Mouse (Mus musculus) lung, embryonic 16.5 days (tissue): ENCODE measurements around the gene Hectd2. TPM values are rescaled to one million over a fixed set of nuclear protein-coding genes. Genes with fewer than 3 reads are reported as not detected.
A peak's percentile ranks its signal among the peaks of the same experiment; 100 is the strongest.

ENCODE experiments used
- ATAC-seq: fragments of 200-750 bp; cut with Nextera tagmentation; 2 replicates; pipeline ENCODE4 v1.8.0; 2017; ENCODE audit warnings: low read depth, mild to moderate bottlenecking, moderate library complexity
- H3K27ac ChIP-seq: fragments of 300-500 bp; sonication (generic); 2 replicates; pipeline ENCODE4 v1.5.1; 2014; ENCODE audit warnings: mild to moderate bottlenecking, control low read depth, low read length
- H3K27me3 ChIP-seq: fragments of 300-500 bp; sonication (generic); 2 replicates; pipeline ENCODE4 v1.6.1; 2014; ENCODE audit warnings: low read depth, low read length, mixed read lengths; ENCODE audit not compliant: control insufficient read depth, insufficient read depth
- H3K36me3 ChIP-seq: fragments of 300-500 bp; sonication (generic); 2 replicates; pipeline ENCODE4 v1.6.1; 2014; ENCODE audit warnings: low read length; ENCODE audit not compliant: control insufficient read depth, insufficient read depth
- H3K4me1 ChIP-seq: fragments of 300-500 bp; sonication (generic); replicated peaks from 2 replicates; pipeline ENCODE4 v1.6.1; 2014; ENCODE audit warnings: low read length, mixed read lengths; ENCODE audit not compliant: control insufficient read depth, insufficient read depth
- H3K4me2 ChIP-seq: fragments of 300-500 bp; sonication (generic); 2 replicates; pipeline ENCODE4 v1.6.1; 2014; ENCODE audit warnings: low read depth, low read length, control low read depth
- H3K4me3 ChIP-seq: fragments of 300-500 bp; sonication (generic); 2 replicates; pipeline ENCODE4 v1.5.1; 2014; ENCODE audit warnings: mild to moderate bottlenecking, low read length, control low read depth
- H3K9ac ChIP-seq: fragments of 300-500 bp; sonication (generic); 2 replicates; pipeline ENCODE4 v1.6.1; 2014; ENCODE audit warnings: low read length, control low read depth
- H3K9me3 ChIP-seq: fragments of 300-500 bp; sonication (generic); 2 replicates; pipeline ENCODE4 v1.6.1; 2016; ENCODE audit warnings: low read length; ENCODE audit not compliant: control insufficient read depth
- WGBS: fragments of 180-500 bp; shearing (Covaris S2); extraction: QIAGEN DNeasy Blood & Tissue Kit; methylation state at CpG from one replicate; pipeline ENCODE4 v1.1.7; 2014; 5-methylcytosine and 5-hydroxymethylcytosine counted together
- polyA plus RNA-seq: library from polyadenylated mRNA; unstranded; fragments of >200 nt; fragmentation: Nextera tagmentation; extraction: Ambion mirVana; gene quantifications from 2 replicates; pipeline ENCODE4 v1.2.1, GENCODE M21; 2015

Gene Hectd2
- polyA plus RNA-seq, 1 experiment from 2014 or later: 4.1 TPM

GRCm38 (mm10) chr19:36629394-36629910 lies 75.0 kb downstream of the Hectd2 start:
- no peak overlapping the region for H3K4me3 ChIP-seq
- H3K27ac ChIP-seq: no peak overlapping the region
- no peaks in the 10 kb centered on the region; the same call in 1 of the 2 replicates for H3K4me1 ChIP-seq
- no peak for ATAC-seq
- no peak overlapping the region for H3K4me2 ChIP-seq
- no peaks in the 10 kb centered on the region for H3K36me3 ChIP-seq
- H3K9ac ChIP-seq: no peak overlapping the region
- H3K27me3 ChIP-seq: no peaks in the 10 kb centered on the region
- 58% methylated on average over 9 of the region's 9 CpGs for WGBS
- H3K9me3 ChIP-seq: no peaks in the 10 kb centered on the region

- ATAC-seq: no peak
- H3K36me3 ChIP-seq: no peaks in the 10 kb centered on the region
- no peaks in the 10 kb centered on the region for H3K27me3 ChIP-seq
- H3K9me3 ChIP-seq: no peaks in the 10 kb centered on the region
- no peak overlapping the region for H3K4me3 ChIP-seq
- 88% methylated on average over 5 of the region's 5 CpGs for WGBS
- H3K4me2 ChIP-seq: no peak overlapping the region
- no peak overlapping the region for H3K9ac ChIP-seq
- H3K4me1 ChIP-seq: no peaks in the 10 kb centered on the region; the same call in 1 of the 2 replicates
- H3K27ac ChIP-seq: no peak overlapping the region
These were observed 75.9 kb downstream of the Hectd2 start for GRCm38 (mm10) chr19:36630361-36630760.

GRCm38 (mm10) chr19:36634771-36635170 lies 80.3 kb downstream of the Hectd2 start:
- H3K27me3 ChIP-seq: no peaks in the 10 kb centered on the region
- H3K9me3 ChIP-seq: no peaks in the 10 kb centered on the region
- H3K27ac ChIP-seq: no peak overlapping the region
- WGBS: 65% methylated on average over 7 of the region's 7 CpGs
- no peaks in the 10 kb centered on the region for H3K4me1 ChIP-seq
- no peak for ATAC-seq
- H3K36me3 ChIP-seq: no peaks in the 10 kb centered on the region
- H3K9ac ChIP-seq: no peak overlapping the region
- no peak overlapping the region for H3K4me2 ChIP-seq
- H3K4me3 ChIP-seq: no peak overlapping the region

- peaks cover 13% of the 10 kb centered on the region for H3K4me1 ChIP-seq
- no peaks in the 10 kb centered on the region for H3K36me3 ChIP-seq
- WGBS: 85% methylated on average over 3 of the region's 3 CpGs
- H3K27me3 ChIP-seq: no peaks in the 10 kb centered on the region
- no peak for ATAC-seq
- no peak overlapping the region for H3K4me3 ChIP-seq
- no peak overlapping the region for H3K27ac ChIP-seq
- H3K9me3 ChIP-seq: peaks cover 2% of the 10 kb centered on the region
- no peak overlapping the region for H3K9ac ChIP-seq
- no peak overlapping the region for H3K4me2 ChIP-seq
These were observed 82.8 kb downstream of the Hectd2 start for GRCm38 (mm10) chr19:36637223-36637622.

GRCm38 (mm10) chr19:36637948-36638587 lies 83.6 kb downstream of the Hectd2 start:
- Histone ChIP-seq H3K27ac (no peak overlapping the region), H3K9me3 (peaks cover 7% of the 10 kb centered on the region), H3K27me3 (no peaks in the 10 kb centered on the region), H3K36me3 (0 out of 2 replicates have a peak, but pooled peaks cover 2% of the 10 kb centered on the region), H3K4me2 (no peak overlapping the region), H3K4me1 (peaks cover 13% of the 10 kb centered on the region), H3K4me3 (no peak overlapping the region), H3K9ac (no peak overlapping the region)
- 78% methylated on average over 7 of the region's 7 CpGs for WGBS
- no peak for ATAC-seq

- no peak overlapping the region for H3K27ac ChIP-seq
- H3K4me3 ChIP-seq: no peak overlapping the region
- 0 out of 2 replicates have a peak, but pooled peaks cover 2% of the 10 kb centered on the region for H3K36me3 ChIP-seq
- no peaks in the 10 kb centered on the region for H3K27me3 ChIP-seq
- no peak overlapping the region for H3K4me2 ChIP-seq
- WGBS: 71% methylated on average over 9 of the region's 9 CpGs
- H3K4me1 ChIP-seq: peaks cover 13% of the 10 kb centered on the region
- H3K9me3 ChIP-seq: peaks cover 7% of the 10 kb centered on the region
- H3K9ac ChIP-seq: no peak overlapping the region
- no peak for ATAC-seq
These were observed 84.6 kb downstream of the Hectd2 start for GRCm38 (mm10) chr19:36639072-36639471.

- Histone ChIP-seq H3K4me3 (no peak overlapping the region), H3K36me3 (0 out of 2 replicates have a peak, but pooled peaks cover 2% of the 10 kb centered on the region), H3K4me1 (peaks cover 18% of the 10 kb centered on the region), H3K9ac (no peak overlapping the region), H3K27me3 (no peaks in the 10 kb centered on the region), H3K27ac (peak overlapping the region; percentile 64), H3K9me3 (peaks cover 7% of the 10 kb centered on the region), H3K4me2 (no peak overlapping the region)
- WGBS: 40% methylated on average over 3 of the region's 3 CpGs
- ATAC-seq: peak; percentile 81
These were observed 86.7 kb downstream of the Hectd2 start for GRCm38 (mm10) chr19:36641128-36641527.

GRCm38 (mm10) chr19:36645308-36645889 lies 91.0 kb downstream of the Hectd2 start:
- peak; percentile 58 for ATAC-seq
- Histone ChIP-seq H3K4me3 (no peak overlapping the region), H3K27ac (peak overlapping the region; percentile 92), H3K4me2 (0 out of 2 replicates have a peak overlapping the region, but pooled peaks have one; percentile 14), H3K9me3 (peaks cover 7% of the 10 kb centered on the region), H3K4me1 (peaks cover 18% of the 10 kb centered on the region), H3K27me3 (no peaks in the 10 kb centered on the region), H3K36me3 (0 out of 2 replicates have a peak, but pooled peaks cover 2% of the 10 kb centered on the region), H3K9ac (no peak overlapping the region; the same call in 1 of the 2 replicates)
- 53% methylated on average over 6 of the region's 6 CpGs for WGBS

- H3K36me3 ChIP-seq: 0 out of 2 replicates have a peak, but pooled peaks cover 2% of the 10 kb centered on the region
- no peaks in the 10 kb centered on the region for H3K27me3 ChIP-seq
- H3K4me2 ChIP-seq: 0 out of 2 replicates have a peak overlapping the region, but pooled peaks have one; percentile 3
- WGBS: 40% methylated on average over 7 of the region's 7 CpGs
- no peak overlapping the region for H3K4me3 ChIP-seq
- ATAC-seq: peak; percentile 93
- H3K9ac ChIP-seq: no peak overlapping the region; the same call in 1 of the 2 replicates
- H3K9me3 ChIP-seq: peaks cover 7% of the 10 kb centered on the region
- peaks cover 13% of the 10 kb centered on the region for H3K4me1 ChIP-seq
- H3K27ac ChIP-seq: peak overlapping the region; percentile 92
These were observed 91.8 kb downstream of the Hectd2 start for GRCm38 (mm10) chr19:36646132-36646828.
